In genomic region chr15:3445285-3445909, GRCm38 (mm10) we compare ENCODE assay signal across 19 mouse cellular contexts.
"Had no signal": no experiment of that assay in that cellular context is flagged by ENCODE, and none has a peak within 500 bp of the region (broad histone marks: within the 10 kb centered on the region; RNA-seq: fewer than 3 reads in every experiment).

No protein-coding gene starts in this region.

- H3K4me3 ChIP-seq: limb, embryonic 10.5 days; limb, embryonic 13.5 days; liver, embryonic 12.5 days; liver, embryonic 15.5 days; lung, embryonic 15.5 days; midbrain, embryonic 12.5 days; myocyte; neural tube, embryonic 13.5 days had no signal

- H3K27ac ChIP-seq: limb, embryonic 10.5 days; limb, embryonic 13.5 days; liver, embryonic 12.5 days; liver, embryonic 15.5 days; lung, embryonic 15.5 days; macrophage; midbrain, embryonic 12.5 days; neural tube, embryonic 13.5 days had no signal

- H3K9ac ChIP-seq: limb, embryonic 13.5 days; liver, embryonic 12.5 days; liver, embryonic 15.5 days; lung, embryonic 15.5 days; midbrain, embryonic 12.5 days; neural tube, embryonic 13.5 days had no signal

- ATAC-seq: liver, embryonic 12.5 days; midbrain, embryonic 16.5 days had no signal

- H3K36me3 ChIP-seq: limb, embryonic 10.5 days; limb, embryonic 13.5 days; liver, embryonic 12.5 days; liver, embryonic 15.5 days; lung, embryonic 15.5 days; midbrain, embryonic 12.5 days; neural tube, embryonic 13.5 days had no signal

- DNase-seq: kidney, adult 11 months; kidney, adult 9 months; kidney, postnatal 14 days; kidney, postnatal 4 days; liver; lung, adult 18-20 months; thymus, adult 2 months; thymus, postnatal 14 days; thymus, postnatal 4 days had no signal

- H3K27me3 ChIP-seq: limb, embryonic 13.5 days; liver, embryonic 12.5 days; liver, embryonic 15.5 days; lung, embryonic 15.5 days; midbrain, embryonic 12.5 days; neural tube, embryonic 13.5 days had no signal

- H3K9me3 ChIP-seq: limb, embryonic 10.5 days; limb, embryonic 13.5 days; liver, embryonic 12.5 days; liver, embryonic 15.5 days; lung, embryonic 15.5 days; midbrain, embryonic 12.5 days; neural tube, embryonic 13.5 days had no signal

- H3K4me1 ChIP-seq: limb, embryonic 10.5 days; liver, embryonic 12.5 days; liver, embryonic 15.5 days; midbrain, embryonic 12.5 days; neural tube, embryonic 13.5 days had no signal

- H3K4me2 ChIP-seq: limb, embryonic 13.5 days; liver, embryonic 12.5 days; liver, embryonic 15.5 days; lung, embryonic 15.5 days; midbrain, embryonic 12.5 days; neural tube, embryonic 13.5 days had no signal
